Comparison of ENCODE assay signal across 8 mouse cellular contexts in the genomic region with DNA sequence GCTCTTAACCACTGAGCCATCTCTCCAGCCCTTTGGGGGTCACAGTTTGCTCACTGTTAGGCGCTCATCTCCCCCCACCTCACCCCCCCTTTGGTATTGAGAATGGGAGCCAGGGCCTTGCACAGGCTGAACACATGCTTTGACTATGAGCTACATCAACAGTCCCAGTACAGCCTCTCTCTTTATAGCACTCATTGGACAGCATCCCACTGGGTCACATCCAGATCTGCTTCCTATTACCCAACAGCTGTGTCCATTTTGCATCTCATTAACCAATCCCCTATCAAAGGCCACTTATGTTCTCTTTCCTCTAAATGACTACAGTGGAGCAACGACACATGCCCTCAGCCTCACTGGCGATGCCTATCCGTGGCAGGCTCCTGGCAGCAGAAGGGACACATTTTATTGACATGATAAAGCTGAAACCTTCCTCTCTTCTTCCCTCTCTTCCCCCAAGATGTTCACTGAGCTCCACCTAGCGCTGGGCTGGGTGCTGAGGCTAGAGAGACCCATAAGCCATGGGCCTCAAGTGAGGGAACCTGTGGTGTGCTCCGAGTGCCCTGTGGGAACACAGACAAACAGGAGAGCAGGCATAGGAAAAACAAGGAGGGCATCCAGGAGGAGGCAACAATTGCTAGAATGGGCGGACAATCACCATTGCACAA. TPM values are rescaled to one million over a fixed set of nuclear protein-coding genes. Genes with fewer than 3 reads are reported as not detected.
DNase-seq lines count a peak whose midpoint lies in the region; ATAC-seq lines count a peak whose summit lies in the region.
"Had no signal": no experiment of that assay in that cellular context is flagged by ENCODE, and none has a peak within 500 bp of the region (broad histone marks: within the 10 kb centered on the region; RNA-seq: fewer than 3 reads in every experiment).

No protein-coding gene starts in this region.

- no peaks in the 10 kb centered on the region for H3K36me3 ChIP-seq in forebrain, embryonic 16.5 days (ENCODE audit: control insufficient read depth, insufficient read depth)
- no peaks in the 10 kb centered on the region for H3K36me3 ChIP-seq in stomach, embryonic 16.5 days (ENCODE audit: control insufficient read depth, insufficient read depth, low read length)
- H3K36me3 ChIP-seq: heart, embryonic 13.5 days had no signal

- no peaks in the 10 kb centered on the region for H3K27me3 ChIP-seq in forebrain, embryonic 16.5 days (replicated peaks; ENCODE audit: control insufficient read depth, insufficient read depth, low read length)
- no peaks in the 10 kb centered on the region for H3K27me3 ChIP-seq in stomach, embryonic 16.5 days (ENCODE audit: control insufficient read depth, insufficient read depth, low read length)

- WGBS in forebrain, embryonic 16.5 days, result 42% methylated on average over 7 of the region's 7 CpGs
- WGBS in stomach, embryonic 16.5 days, result 66% methylated on average over 7 of the region's 7 CpGs

- peaks cover 3% of the 10 kb centered on the region for H3K4me1 ChIP-seq in forebrain, embryonic 16.5 days (replicated peaks; ENCODE audit: control insufficient read depth, insufficient read depth, low read length)
- H3K4me1 ChIP-seq in stomach, embryonic 16.5 days (ENCODE audit: control insufficient read depth, insufficient read depth, low read length), result no peaks in the 10 kb centered on the region
- H3K4me1 ChIP-seq: heart, embryonic 13.5 days had no signal

- peak; percentile 64 for DNase-seq in layer of hippocampus, adult 11-12 months (ENCODE audit: low spot score)
- DNase-seq in layer of hippocampus, postnatal 25 days (ENCODE audit: extremely low spot score in 1 of 2, low spot score in 1 of 2), result no peak
- peak; percentile 95 for DNase-seq in brain, adult 2 months (ENCODE audit: low read depth, low spot score)
- DNase-seq in layer of hippocampus, adult 8-10 months (ENCODE audit: low spot score in 2 of 2), result peak; percentile 46 to 50

- no peak overlapping the region for H3K4me3 ChIP-seq in forebrain, embryonic 16.5 days (replicated peaks; ENCODE audit: low read length)
- H3K4me3 ChIP-seq in stomach, embryonic 16.5 days (replicated peaks; ENCODE audit: low read length), result no peak overlapping the region
- H3K4me3 ChIP-seq: heart, embryonic 13.5 days had no signal

- no peak overlapping the region for H3K4me2 ChIP-seq in forebrain, embryonic 16.5 days (ENCODE audit: low read length)
- H3K4me2 ChIP-seq in stomach, embryonic 16.5 days (ENCODE audit: low read depth, low read length), result no peak overlapping the region
- H3K4me2 ChIP-seq: heart, embryonic 13.5 days had no signal

- no peak overlapping the region for H3K9ac ChIP-seq in forebrain, embryonic 16.5 days (replicated peaks; ENCODE audit: low read depth, low read length)
- H3K9ac ChIP-seq in stomach, embryonic 16.5 days (ENCODE audit: low read length), result no peak overlapping the region
- H3K9ac ChIP-seq: heart, embryonic 13.5 days had no signal

- peak; percentile 78 for ATAC-seq in forebrain, embryonic 16.5 days
- ATAC-seq in stomach, embryonic 16.5 days (ENCODE audit: insufficient read depth, low FRiP score), result peak; percentile 53; the same call in 1 of the 2 replicates
- ATAC-seq in megakaryocyte progenitor cell, adult 5-6 weeks (replicated peaks; ENCODE audit: poor library complexity), result no peak

- H3K27ac ChIP-seq in forebrain, embryonic 16.5 days (ENCODE audit: low read length), result no peak overlapping the region
- H3K27ac ChIP-seq in stomach, embryonic 16.5 days (ENCODE audit: low read length), result no peak overlapping the region
- H3K27ac ChIP-seq: heart, embryonic 13.5 days had no signal

- H3K9me3 ChIP-seq in forebrain, embryonic 16.5 days (ENCODE audit: control insufficient read depth, low read length), result no peaks in the 10 kb centered on the region
- H3K9me3 ChIP-seq in stomach, embryonic 16.5 days (replicated peaks; ENCODE audit: control insufficient read depth, low read length), result no peaks in the 10 kb centered on the region
- H3K9me3 ChIP-seq: heart, embryonic 13.5 days had no signal

RNA-seq across cellular contexts. Expression of gene Smg1, which starts 57.3 kb away (rescaled TPM):
- total RNA-seq in layer of hippocampus, postnatal 25 days (2021), result 10 to 100 TPM; 60.3 to 82.2 TPM
- polyA plus RNA-seq in forebrain, embryonic 16.5 days (2015; fragmentation: Nextera tagmentation; extraction: Ambion mirVana), result 21.5 and 21.6 TPM in 2 replicates
- total RNA-seq in layer of hippocampus, adult 8-10 months (2022), result 100 to 1,000 TPM in 1 of 4 experiments, 10 to 100 TPM in 3; 67.7 to 109 (median 84.9) TPM
- polyA plus RNA-seq in stomach, embryonic 16.5 days (2015; fragmentation: Nextera tagmentation; extraction: Ambion mirVana), result 10.6 and 14.2 TPM in 2 replicates
- 46.1 and 59.4 TPM in 2 replicates for total RNA-seq in megakaryocyte progenitor cell, adult 5-6 weeks (2015)
- 36.5 and 48.0 TPM in 2 replicates for total RNA-seq in megakaryocyte progenitor cell, adult 5-6 weeks (2017)

Comparison
In these comparisons a context has a peak if more than half of its experiments do, and no peak if none do; other contexts are left out.
1. DNase-seq: peak in layer of hippocampus, adult 11-12 months (single experiment), brain, adult 2 months (single experiment) and layer of hippocampus, adult 8-10 months (2 of 2); none in layer of hippocampus, postnatal 25 days (0 of 2).